Mouse (Mus musculus) cortical plate, adult 2 months (tissue): ENCODE data around the gene Slc35c1. TPM values are rescaled to one million over a fixed set of nuclear protein-coding genes. Genes with fewer than 3 reads are reported as not detected.
A peak's percentile ranks its signal among the peaks of the same experiment; 100 is the strongest.

ENCODE experiments used
- H3K27ac ChIP-seq: fragments of 200-500 bp; 2 replicates; pipeline ENCODE4 v1.5.1; 2012; ENCODE audit warnings: low read length, control low read depth, inconsistent platforms; ENCODE audit not compliant: insufficient read depth
- H3K4me1 ChIP-seq: fragments of 200-500 bp; 2 replicates; pipeline ENCODE4 v1.6.1; 2011; ENCODE audit warnings: low read length; ENCODE audit not compliant: control insufficient read depth, insufficient read depth
- H3K4me3 ChIP-seq: fragments of 200-500 bp; 2 replicates; pipeline ENCODE4 v1.5.1; 2011; ENCODE audit warnings: mild to moderate bottlenecking, low read length, control low read depth; ENCODE audit not compliant: insufficient read depth
- CTCF ChIP-seq: fragments of 200-500 bp; IDR thresholded peaks from 2 replicates; pipeline ENCODE4 v1.5.1; 2011; ENCODE audit warnings: mild to moderate bottlenecking, control low read depth, low read length; ENCODE audit not compliant: insufficient read depth; ENCODE audit errors: extremely low read depth
- POLR2A ChIP-seq: fragments of 200-500 bp; IDR thresholded peaks from 2 replicates; pipeline ENCODE4 v1.6.1; 2011; ENCODE audit warnings: mild to moderate bottlenecking, low read length, control low read depth; ENCODE audit not compliant: insufficient read depth; ENCODE audit errors: extremely low read depth
- polyA plus RNA-seq: library from polyadenylated mRNA; depleted of rRNA; stranded (reverse); fragments of >200 nt; gene quantifications from 2 replicates; pipeline ENCODE4 v1.2.3, GENCODE M21; 2012

Slc35c1 gene
- polyA plus RNA-seq, 1 experiment = 14.2 TPM

- H3K27ac ChIP-seq = peak overlapping the region; percentile 51
- peaks cover 27% of the 10 kb centered on the region for H3K4me1 ChIP-seq
- TF ChIP-seq CTCF (no peak), POLR2A (peak; percentile 98)
- no peak overlapping the region; the same call in 1 of the 2 replicates for H3K4me3 ChIP-seq
These were observed 32.5 kb downstream of the Slc35c1 start for GRCm38 (mm10) chr2:92427882-92428281.

- peak overlapping the region; percentile 15 for H3K27ac ChIP-seq
- H3K4me3 ChIP-seq = no peak overlapping the region
- peaks cover 27% of the 10 kb centered on the region for H3K4me1 ChIP-seq
- TF ChIP-seq CTCF (no peak), POLR2A (no peak)
These were observed 33.9 kb downstream of the Slc35c1 start for GRCm38 (mm10) chr2:92426426-92426825.

GRCm38 (mm10) chr2:92425366-92425765 lies 35.0 kb downstream of the Slc35c1 start:
- Histone ChIP-seq H3K4me1 (peaks cover 26% of the 10 kb centered on the region), H3K27ac (peak overlapping the region; percentile 36; the same call in 1 of the 2 replicates), H3K4me3 (no peak overlapping the region)
- no peak for TF ChIP-seq CTCF
- no peak for TF ChIP-seq POLR2A

GRCm38 (mm10) chr2:92424462-92425308 lies 35.7 kb downstream of the Slc35c1 start:
- Histone ChIP-seq H3K4me1 (peaks cover 25% of the 10 kb centered on the region), H3K27ac (peak overlapping the region; percentile 37), H3K4me3 (no peak overlapping the region)
- TF ChIP-seq CTCF (no peak), POLR2A (0 out of 2 replicates have a peak, but pooled peaks have one; percentile 1)

- peak overlapping the region; percentile 37 for H3K27ac ChIP-seq
- TF ChIP-seq CTCF (no peak), POLR2A (no peak)
- H3K4me3 ChIP-seq = no peak overlapping the region
- peaks cover 21% of the 10 kb centered on the region for H3K4me1 ChIP-seq
These were observed 36.5 kb downstream of the Slc35c1 start for GRCm38 (mm10) chr2:92423702-92424461.

GRCm38 (mm10) chr2:92423156-92423555 lies 37.2 kb downstream of the Slc35c1 start:
- Histone ChIP-seq H3K27ac (peak overlapping the region; percentile 37), H3K4me1 (peaks cover 18% of the 10 kb centered on the region), H3K4me3 (no peak overlapping the region)
- TF ChIP-seq CTCF (no peak), POLR2A (no peak)

GRCm38 (mm10) chr2:92422388-92423135 lies 37.8 kb downstream of the Slc35c1 start:
- peak overlapping the region; percentile 37 for H3K27ac ChIP-seq
- H3K4me1 ChIP-seq = peaks cover 16% of the 10 kb centered on the region
- TF ChIP-seq POLR2A (no peak), CTCF (peak; percentile 40)
- H3K4me3 ChIP-seq = no peak overlapping the region

GRCm38 (mm10) chr2:92421723-92422387 lies 38.5 kb downstream of the Slc35c1 start:
- Histone ChIP-seq H3K4me3 (no peak overlapping the region), H3K27ac (no peak overlapping the region), H3K4me1 (peaks cover 14% of the 10 kb centered on the region)
- no peak for TF ChIP-seq CTCF
- no peak for TF ChIP-seq POLR2A
